In genomic region chr3:22301991-22302517, GRCm38 (mm10) we compare ENCODE assay signal across 23 mouse cellular contexts.
DNase-seq lines count a peak whose midpoint lies in the region; ATAC-seq and TF ChIP-seq lines count a peak whose summit lies in the region.
"Had no signal": no experiment of that assay in that cellular context is flagged by ENCODE, and none has a peak within 500 bp of the region (broad histone marks: within the 10 kb centered on the region; RNA-seq: fewer than 3 reads in every experiment).

No protein-coding gene starts in this region.

- no peaks in the 10 kb centered on the region for H3K9me3 ChIP-seq in forebrain, embryonic 15.5 days
- H3K9me3 ChIP-seq in forebrain, embryonic 11.5 days (ENCODE audit: control insufficient read depth, low read length), result no peaks in the 10 kb centered on the region
- no peaks in the 10 kb centered on the region for H3K9me3 ChIP-seq in kidney, postnatal 0 days (replicated peaks; ENCODE audit: low read length)
- no peaks in the 10 kb centered on the region for H3K9me3 ChIP-seq in forebrain, embryonic 16.5 days (ENCODE audit: control insufficient read depth, low read length)
- H3K9me3 ChIP-seq: embryonic facial prominence, embryonic 12.5 days; heart, embryonic 15.5 days; hindbrain, embryonic 12.5 days had no signal

- no peaks in the 10 kb centered on the region for H3K27me3 ChIP-seq in forebrain, embryonic 15.5 days
- H3K27me3 ChIP-seq in forebrain, embryonic 11.5 days (ENCODE audit: control insufficient read depth, insufficient read depth, low read length), result no peaks in the 10 kb centered on the region
- H3K27me3 ChIP-seq in kidney, postnatal 0 days (ENCODE audit: insufficient read depth, low read length), result no peaks in the 10 kb centered on the region
- no peaks in the 10 kb centered on the region for H3K27me3 ChIP-seq in forebrain, embryonic 16.5 days (replicated peaks; ENCODE audit: control insufficient read depth, insufficient read depth, low read length)
- H3K27me3 ChIP-seq: CH12.LX; embryonic facial prominence, embryonic 12.5 days; heart, embryonic 15.5 days; hindbrain, embryonic 12.5 days had no signal

- no peak overlapping the region for H3K27ac ChIP-seq in forebrain, embryonic 15.5 days (replicated peaks)
- H3K27ac ChIP-seq in forebrain, embryonic 11.5 days (ENCODE audit: low read depth, low read length), result no peak overlapping the region
- no peak overlapping the region for H3K27ac ChIP-seq in kidney, postnatal 0 days
- H3K27ac ChIP-seq in forebrain, embryonic 16.5 days (ENCODE audit: low read length), result no peak overlapping the region
- H3K27ac ChIP-seq: embryonic facial prominence, embryonic 12.5 days; heart, adult 2 months; heart, embryonic 15.5 days; hindbrain, embryonic 12.5 days had no signal

- no peak overlapping the region for H3K9ac ChIP-seq in forebrain, embryonic 15.5 days (replicated peaks)
- no peak overlapping the region for H3K9ac ChIP-seq in forebrain, embryonic 11.5 days (ENCODE audit: low read length)
- no peak overlapping the region for H3K9ac ChIP-seq in kidney, postnatal 0 days (ENCODE audit: low read depth, low read length)
- no peak overlapping the region for H3K9ac ChIP-seq in forebrain, embryonic 16.5 days (replicated peaks; ENCODE audit: low read depth, low read length)
- H3K9ac ChIP-seq: embryonic facial prominence, embryonic 12.5 days; heart, embryonic 15.5 days; hindbrain, embryonic 12.5 days had no signal

- no peak for TF ChIP-seq CTCF in kidney, postnatal 0 days (IDR thresholded peaks at IDR 0.05; ENCODE audit: low read depth)

- ATAC-seq in forebrain, embryonic 15.5 days (replicated peaks), result 0 out of 2 replicates have a peak, but pooled peaks have one; percentile 16
- ATAC-seq in forebrain, embryonic 11.5 days (replicated peaks; ENCODE audit: low FRiP score), result no peak
- ATAC-seq in kidney, postnatal 0 days (replicated peaks; ENCODE audit: low FRiP score, low read depth), result peak; percentile 21; the same call in 1 of the 2 replicates
- ATAC-seq in forebrain, embryonic 16.5 days, result 0 out of 2 replicates have a peak, but pooled peaks have one; percentile 43
- ATAC-seq: hindbrain, embryonic 16.5 days; inflammation-experienced regulatory T-cells, adult 6 months had no signal

- H3K4me1 ChIP-seq in forebrain, embryonic 15.5 days, result no peaks in the 10 kb centered on the region
- H3K4me1 ChIP-seq in forebrain, embryonic 11.5 days (replicated peaks; ENCODE audit: control insufficient read depth, insufficient read depth, low read length), result no peaks in the 10 kb centered on the region
- no peaks in the 10 kb centered on the region for H3K4me1 ChIP-seq in kidney, postnatal 0 days (replicated peaks; ENCODE audit: insufficient read depth, low read length)
- no peaks in the 10 kb centered on the region for H3K4me1 ChIP-seq in forebrain, embryonic 16.5 days (replicated peaks; ENCODE audit: control insufficient read depth, insufficient read depth, low read length)
- H3K4me1 ChIP-seq: embryonic facial prominence, embryonic 12.5 days; heart, embryonic 15.5 days; hindbrain, embryonic 12.5 days had no signal

- DNase-seq in forebrain, embryonic 11.5 days (ENCODE audit: low spot score), result no peak
- peak; percentile 54 for DNase-seq in kidney, postnatal 0 days (ENCODE audit: low spot score)
- DNase-seq in kidney, adult 8-10 months, result no peak
- no peak for DNase-seq in heart, postnatal 36 days
- DNase-seq in frontal cortex, postnatal 25 days (ENCODE audit: low spot score in 2 of 2), result no peak
- DNase-seq: adrenal gland, adult 2 months; adrenal gland, postnatal 36 days; cerebellum, adult 11 months; cerebellum, adult 8-10 months; cerebellum, postnatal 14 days; gastrocnemius, postnatal 10 days; heart, adult 2 months; heart, postnatal 14 days; kidney, adult 18-20 months had no signal

- H3K36me3 ChIP-seq in forebrain, embryonic 15.5 days, result no peaks in the 10 kb centered on the region
- no peaks in the 10 kb centered on the region for H3K36me3 ChIP-seq in forebrain, embryonic 11.5 days (ENCODE audit: control insufficient read depth, insufficient read depth, low read length)
- H3K36me3 ChIP-seq in kidney, postnatal 0 days (ENCODE audit: insufficient read depth, low read length), result no peaks in the 10 kb centered on the region
- no peaks in the 10 kb centered on the region for H3K36me3 ChIP-seq in forebrain, embryonic 16.5 days (ENCODE audit: control insufficient read depth, insufficient read depth)
- H3K36me3 ChIP-seq: embryonic facial prominence, embryonic 12.5 days; heart, embryonic 15.5 days; hindbrain, embryonic 12.5 days had no signal

- 46% methylated on average over 5 of the region's 5 CpGs for WGBS in forebrain, embryonic 15.5 days
- WGBS in forebrain, embryonic 11.5 days, result 54% methylated on average over 5 of the region's 5 CpGs
- 28% methylated on average over 5 of the region's 5 CpGs for WGBS in kidney, postnatal 0 days
- WGBS in forebrain, embryonic 16.5 days, result 47% methylated on average over 5 of the region's 5 CpGs

- no peak overlapping the region for H3K4me2 ChIP-seq in forebrain, embryonic 15.5 days (replicated peaks)
- no peak overlapping the region for H3K4me2 ChIP-seq in forebrain, embryonic 11.5 days (ENCODE audit: low read depth, low read length, severe bottlenecking)
- no peak overlapping the region for H3K4me2 ChIP-seq in kidney, postnatal 0 days (ENCODE audit: low read length)
- H3K4me2 ChIP-seq in forebrain, embryonic 16.5 days (ENCODE audit: low read length), result no peak overlapping the region
- H3K4me2 ChIP-seq: embryonic facial prominence, embryonic 12.5 days; heart, embryonic 11.5 days; heart, embryonic 15.5 days; hindbrain, embryonic 12.5 days had no signal

- H3K4me3 ChIP-seq in forebrain, embryonic 15.5 days, result no peak overlapping the region
- H3K4me3 ChIP-seq in forebrain, embryonic 11.5 days (ENCODE audit: low read depth, low read length), result no peak overlapping the region
- H3K4me3 ChIP-seq in kidney, postnatal 0 days (replicated peaks; ENCODE audit: low read depth, low read length), result no peak overlapping the region
- H3K4me3 ChIP-seq in forebrain, embryonic 16.5 days (replicated peaks; ENCODE audit: low read length), result no peak overlapping the region
- H3K4me3 ChIP-seq: embryonic facial prominence, embryonic 12.5 days; heart, adult 2 months; heart, embryonic 15.5 days; hindbrain, embryonic 12.5 days had no signal

- intact Hi-C loops in heart, postnatal 36 days (cut with DNase I), result loop anchor here (10.0 kb wide), 1 partner anchor 1717 kb away; no protein-coding TSS in a partner anchor
